Mouse (Mus musculus): ENCODE measurements at regions not wholly inside any gene's neighbourhood (a gene's known extent, or its start where the extent isn't known, plus 50 kb on each side); places are given as distances from the start of the nearest gene placed in this dataset.
"Not testable (repeated sequence)": the region's sequence is repeated elsewhere in the genome, so short reads cannot be mapped to it uniquely, and the experiment has no call there.

- ATAC-seq (ENCODE audit: insufficient number of reproducible peaks, low FRiP score, low TSS enrichment) = no peak
Observed at GRCm38 (mm10) chr2:64451614-64452317, 353.9 kb upstream of the Fign start.

- peak; percentile 90 for ATAC-seq (ENCODE audit: insufficient number of reproducible peaks, low FRiP score, low TSS enrichment)
Observed at GRCm38 (mm10) chr2:64443171-64443570, 345.3 kb upstream of the Fign start.

GRCm38 (mm10) chr2:64440961-64441360 lies 343.1 kb upstream of the Fign start:
- no peak for ATAC-seq (ENCODE audit: insufficient number of reproducible peaks, low FRiP score, low TSS enrichment)

GRCm38 (mm10) chr2:64417129-64417528 lies 319.3 kb upstream of the Fign start:
- not testable (repeated sequence) for ATAC-seq (ENCODE audit: insufficient number of reproducible peaks, low FRiP score, low TSS enrichment)

- ATAC-seq (ENCODE audit: insufficient number of reproducible peaks, low FRiP score, low TSS enrichment) = no peak
Observed at GRCm38 (mm10) chr2:64413846-64414245, 316.0 kb upstream of the Fign start.

- no peak for ATAC-seq (ENCODE audit: insufficient number of reproducible peaks, low FRiP score, low TSS enrichment)
Observed at GRCm38 (mm10) chr2:64413263-64413662, 315.4 kb upstream of the Fign start.

GRCm38 (mm10) chr2:64395946-64396345 lies 298.1 kb upstream of the Fign start:
- ATAC-seq (ENCODE audit: insufficient number of reproducible peaks, low FRiP score, low TSS enrichment) = no peak

GRCm38 (mm10) chr2:64394619-64395294 lies 296.9 kb upstream of the Fign start:
- no peak for ATAC-seq (ENCODE audit: insufficient number of reproducible peaks, low FRiP score, low TSS enrichment)

GRCm38 (mm10) chr2:64394199-64394598 lies 296.4 kb upstream of the Fign start:
- ATAC-seq (ENCODE audit: insufficient number of reproducible peaks, low FRiP score, low TSS enrichment) = no peak

GRCm38 (mm10) chr2:64369791-64370190 lies 272.0 kb upstream of the Fign start:
- no peak for ATAC-seq (ENCODE audit: insufficient number of reproducible peaks, low FRiP score, low TSS enrichment)

GRCm38 (mm10) chr2:64367188-64367587 lies 269.4 kb upstream of the Fign start:
- no peak for ATAC-seq (ENCODE audit: insufficient number of reproducible peaks, low FRiP score, low TSS enrichment)

- no peak for ATAC-seq (ENCODE audit: insufficient number of reproducible peaks, low FRiP score, low TSS enrichment)
Observed at GRCm38 (mm10) chr2:64366528-64366927, 268.7 kb upstream of the Fign start.

- ATAC-seq (ENCODE audit: insufficient number of reproducible peaks, low FRiP score, low TSS enrichment) = no peak
Observed at GRCm38 (mm10) chr2:64356286-64356685, 258.4 kb upstream of the Fign start.

- ATAC-seq (ENCODE audit: insufficient number of reproducible peaks, low FRiP score, low TSS enrichment) = no peak
Observed at GRCm38 (mm10) chr2:64325499-64325898, 227.7 kb upstream of the Fign start.

All from cerebellum, adult (tissue).